Mouse (Mus musculus): ENCODE measurements around the gene Gm19426. TPM values are rescaled to one million over a fixed set of nuclear protein-coding genes. Genes with fewer than 3 reads are reported as not detected.

Gene Gm19426
- polyA plus RNA-seq, 1 experiment from 2014 or later: 8.2 TPM

DNA sequence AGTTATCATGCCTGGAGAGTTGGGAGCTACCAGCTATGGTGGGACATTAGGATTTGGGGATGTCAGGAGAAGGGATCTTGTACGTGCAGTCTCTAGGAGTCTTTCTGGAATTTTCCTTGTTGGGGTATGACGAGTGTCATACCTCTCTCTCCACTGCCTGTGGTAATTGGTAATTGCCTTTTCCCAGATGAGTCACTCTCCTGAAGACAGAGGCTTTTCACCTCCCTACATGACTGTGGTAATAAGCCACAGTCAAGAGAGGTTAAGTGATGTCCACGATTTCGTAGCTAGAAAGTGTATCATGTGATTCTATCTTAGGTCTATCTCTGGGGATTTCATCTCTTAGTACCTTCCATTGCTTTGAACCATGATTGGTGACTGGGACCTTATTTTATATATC lies 29.0 kb upstream of the Gm19426 start:
- H3K27ac ChIP-seq: no peak overlapping the region
- no peak for DNase-seq (ENCODE audit: low spot score)
- no peaks in the 10 kb centered on the region for H3K9me3 ChIP-seq (replicated peaks)
- H3K4me1 ChIP-seq: peaks cover 16% of the 10 kb centered on the region
- WGBS: 86% methylated on average over 4 of the region's 4 CpGs
- H3K36me3 ChIP-seq: no peaks in the 10 kb centered on the region
- no peak overlapping the region for H3K4me3 ChIP-seq
- H3K27me3 ChIP-seq (ENCODE audit: low read depth, poor library complexity, severe bottlenecking): no peaks in the 10 kb centered on the region

DNA sequence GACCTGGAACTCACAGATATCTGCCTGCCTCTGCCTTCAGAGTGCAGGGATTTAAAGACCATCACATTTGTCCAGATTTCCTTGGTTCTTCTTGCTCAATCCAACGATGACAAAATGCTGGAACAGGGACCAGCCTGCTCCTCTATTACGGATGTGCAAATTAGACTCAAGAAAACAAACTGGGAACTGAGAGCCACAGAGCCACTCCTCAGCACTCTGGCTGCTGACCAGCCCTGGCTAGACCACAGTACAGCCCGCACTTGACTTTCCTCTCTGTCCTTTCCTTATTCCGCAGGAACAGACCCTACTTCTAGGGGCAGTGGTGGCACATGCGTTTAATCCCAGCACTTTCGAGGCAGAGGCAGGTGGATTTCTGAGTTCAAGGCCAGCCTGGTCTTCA lies 27.0 kb upstream of the Gm19426 start:
- no peak overlapping the region for H3K27ac ChIP-seq
- H3K4me3 ChIP-seq: no peak overlapping the region
- peaks cover 16% of the 10 kb centered on the region for H3K4me1 ChIP-seq
- H3K9me3 ChIP-seq (replicated peaks): no peaks in the 10 kb centered on the region
- 79% methylated on average over 6 of the region's 6 CpGs for WGBS
- no peaks in the 10 kb centered on the region for H3K27me3 ChIP-seq (ENCODE audit: low read depth, poor library complexity, severe bottlenecking)
- no peak for DNase-seq (ENCODE audit: low spot score)
- 0 out of 2 replicates have a peak, but pooled peaks cover under 1% of the 10 kb centered on the region for H3K36me3 ChIP-seq

DNA sequence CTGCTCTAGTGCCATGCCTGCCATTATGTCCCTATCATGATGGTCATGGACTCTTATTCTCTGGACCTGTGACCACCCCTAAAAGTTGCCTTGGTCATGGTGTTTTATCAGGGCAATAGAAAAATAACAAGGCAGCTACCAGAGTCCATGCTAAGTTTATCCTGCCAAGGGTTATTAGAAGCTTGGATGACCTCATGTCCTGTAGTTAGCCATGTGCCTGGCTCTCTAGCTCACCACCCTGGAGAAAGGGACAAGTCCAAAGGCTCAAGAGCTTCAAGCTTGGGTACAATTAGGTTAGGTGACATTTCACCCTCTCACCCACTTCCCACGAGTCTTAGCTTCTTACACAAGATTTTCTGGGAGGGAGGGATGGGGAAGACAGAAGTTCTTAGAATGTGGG lies 19.4 kb upstream of the Gm19426 start:
- Histone ChIP-seq H3K4me3 (no peak overlapping the region), H3K4me1 (no peaks in the 10 kb centered on the region), H3K27me3 (ENCODE audit: low read depth, poor library complexity, severe bottlenecking) (no peaks in the 10 kb centered on the region), H3K27ac (no peak overlapping the region), H3K9me3 (replicated peaks) (no peaks in the 10 kb centered on the region), H3K36me3 (0 out of 2 replicates have a peak, but pooled peaks cover 2% of the 10 kb centered on the region)
- DNase-seq (ENCODE audit: low spot score): no peak
- 66% methylated on average over 1 of the region's 1 CpGs for WGBS

DNA sequence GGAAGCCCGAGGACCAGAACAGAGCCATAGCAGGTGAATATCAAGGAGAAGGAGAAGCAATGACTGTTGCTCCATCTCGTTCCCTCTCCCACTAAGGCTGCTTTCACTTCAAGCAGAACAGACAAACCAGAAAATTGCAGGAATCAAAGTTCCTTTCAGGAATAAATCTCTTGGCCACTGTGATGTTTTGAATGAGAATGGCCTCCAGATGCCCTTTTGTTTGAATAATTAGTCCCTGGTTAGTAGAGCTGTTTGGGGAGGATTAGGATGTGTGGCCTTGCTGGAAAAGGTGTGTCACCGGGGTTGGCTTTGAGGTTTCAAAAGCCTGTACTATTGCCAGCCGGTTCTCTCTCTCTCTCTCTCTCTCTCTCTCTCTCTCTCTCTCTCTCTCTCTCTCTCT lies 18.8 kb upstream of the Gm19426 start:
- 0 out of 2 replicates have a peak, but pooled peaks cover 2% of the 10 kb centered on the region for H3K36me3 ChIP-seq
- H3K4me3 ChIP-seq: no peak overlapping the region
- H3K4me1 ChIP-seq: no peaks in the 10 kb centered on the region
- no peaks in the 10 kb centered on the region for H3K27me3 ChIP-seq (ENCODE audit: low read depth, poor library complexity, severe bottlenecking)
- H3K27ac ChIP-seq: no peak overlapping the region
- no peak for DNase-seq (ENCODE audit: low spot score)
- 55% methylated on average over 4 of the region's 4 CpGs for WGBS
- no peaks in the 10 kb centered on the region for H3K9me3 ChIP-seq (replicated peaks)

DNA sequence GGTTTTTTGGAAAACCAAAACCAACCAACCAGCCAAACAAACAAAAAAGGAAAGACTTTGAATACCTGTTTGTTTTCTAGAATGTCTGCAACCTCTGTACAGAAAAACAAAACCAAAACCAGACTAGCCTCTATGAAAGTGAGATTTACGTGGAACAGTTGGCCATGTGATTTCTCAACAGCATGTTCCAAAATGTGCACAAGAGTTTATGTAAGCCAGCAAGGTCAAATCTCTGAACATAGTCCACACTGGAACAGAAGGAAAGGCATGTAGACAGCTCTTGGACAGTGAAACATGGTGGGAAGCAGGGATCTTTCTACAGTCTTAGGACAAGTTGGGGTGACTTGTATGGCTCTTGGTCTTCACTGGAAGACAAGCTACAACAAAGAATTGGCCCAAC lies 18.4 kb upstream of the Gm19426 start:
- DNase-seq (ENCODE audit: low spot score): no peak
- 92% methylated on average over 1 of the region's 1 CpGs for WGBS
- Histone ChIP-seq H3K4me3 (no peak overlapping the region), H3K4me1 (no peaks in the 10 kb centered on the region), H3K27me3 (ENCODE audit: low read depth, poor library complexity, severe bottlenecking) (no peaks in the 10 kb centered on the region), H3K9me3 (replicated peaks) (no peaks in the 10 kb centered on the region), H3K36me3 (0 out of 2 replicates have a peak, but pooled peaks cover 2% of the 10 kb centered on the region), H3K27ac (no peak overlapping the region)

DNA sequence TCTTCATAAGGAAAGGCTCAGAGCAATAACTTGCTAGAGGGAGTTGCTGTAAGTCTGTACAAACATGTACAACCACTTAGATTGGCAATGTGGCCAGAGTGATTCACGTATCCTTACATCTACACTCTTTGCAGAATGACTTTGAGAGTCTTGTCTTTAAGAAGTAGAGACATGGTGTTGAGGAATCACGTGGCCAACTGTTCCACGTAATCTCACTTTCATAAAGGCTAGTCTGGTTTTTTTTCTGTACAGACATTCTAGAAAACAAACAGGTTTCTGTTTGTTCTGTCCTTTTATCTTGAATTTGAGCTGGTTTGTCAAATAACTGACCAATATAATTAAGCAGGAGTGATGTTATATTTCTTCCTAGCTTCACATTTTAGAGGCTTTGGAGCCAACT lies 17.9 kb upstream of the Gm19426 start:
- no peaks in the 10 kb centered on the region for H3K4me1 ChIP-seq
- H3K9me3 ChIP-seq (replicated peaks): no peaks in the 10 kb centered on the region
- no peak overlapping the region for H3K27ac ChIP-seq
- WGBS: 84% methylated on average over 3 of the region's 3 CpGs
- H3K36me3 ChIP-seq: 0 out of 2 replicates have a peak, but pooled peaks cover 2% of the 10 kb centered on the region
- no peak for DNase-seq (ENCODE audit: low spot score)
- no peak overlapping the region for H3K4me3 ChIP-seq
- no peaks in the 10 kb centered on the region for H3K27me3 ChIP-seq (ENCODE audit: low read depth, poor library complexity, severe bottlenecking)

DNA sequence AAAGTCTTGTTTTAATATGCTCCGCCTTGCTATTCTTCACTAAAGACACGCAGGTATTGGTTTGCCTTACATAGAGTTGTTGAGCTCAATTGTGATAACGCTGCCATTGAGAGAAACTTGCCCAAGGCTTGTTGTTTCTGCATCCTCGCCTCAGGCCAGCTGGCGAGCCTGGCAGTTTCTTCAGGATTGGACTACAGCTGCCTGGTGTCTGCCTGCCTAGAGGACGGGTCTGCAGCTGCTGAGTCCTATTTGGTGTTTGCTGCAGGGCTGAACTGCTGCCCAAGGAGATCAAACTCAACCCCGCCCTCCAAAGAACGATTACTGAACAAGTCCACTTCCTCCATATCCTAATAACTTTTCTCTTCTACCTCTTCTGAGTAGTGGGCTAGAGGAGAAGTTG lies 17.3 kb upstream of the Gm19426 start:
- H3K4me1 ChIP-seq: no peaks in the 10 kb centered on the region
- H3K36me3 ChIP-seq: 0 out of 2 replicates have a peak, but pooled peaks cover 2% of the 10 kb centered on the region
- no peak overlapping the region for H3K27ac ChIP-seq
- WGBS: 71% methylated on average over 8 of the region's 8 CpGs
- no peak for DNase-seq (ENCODE audit: low spot score)
- no peaks in the 10 kb centered on the region for H3K27me3 ChIP-seq (ENCODE audit: low read depth, poor library complexity, severe bottlenecking)
- no peak overlapping the region for H3K4me3 ChIP-seq
- H3K9me3 ChIP-seq (replicated peaks): no peaks in the 10 kb centered on the region

DNA sequence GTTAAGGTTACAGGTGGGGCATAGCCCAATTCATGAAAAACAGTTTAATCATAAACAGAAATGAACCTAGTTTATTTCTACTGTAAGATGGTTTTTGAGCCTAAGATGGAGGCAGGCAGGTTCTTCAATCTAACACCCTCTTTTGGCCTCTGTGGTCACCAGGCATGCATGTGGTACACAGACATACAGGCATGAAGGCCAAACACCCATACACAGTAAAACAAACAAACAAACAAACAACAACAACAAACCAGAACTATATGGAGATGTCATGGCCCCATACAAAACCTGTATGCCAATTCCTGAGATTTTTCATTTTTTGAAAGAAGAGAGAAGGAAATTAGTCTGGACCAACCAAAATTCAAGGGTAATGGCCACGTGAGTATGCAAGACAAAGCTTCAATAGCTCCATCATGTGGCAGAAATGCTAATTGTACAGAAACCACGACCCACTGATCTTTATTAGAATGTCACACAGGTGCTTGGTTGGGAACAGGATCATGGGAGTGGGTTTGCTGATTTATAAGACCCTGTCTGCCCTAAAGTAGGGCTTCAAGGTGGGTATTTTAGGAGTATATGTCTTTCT lies 15.2 kb upstream of the Gm19426 start:
- Histone ChIP-seq H3K9me3 (replicated peaks) (no peaks in the 10 kb centered on the region), H3K4me1 (no peaks in the 10 kb centered on the region), H3K4me3 (no peak overlapping the region), H3K36me3 (no peaks in the 10 kb centered on the region), H3K27me3 (ENCODE audit: low read depth, poor library complexity, severe bottlenecking) (no peaks in the 10 kb centered on the region), H3K27ac (no peak overlapping the region)
- 6% methylated on average over 2 of the region's 2 CpGs for WGBS
- no peak for DNase-seq (ENCODE audit: low spot score)

DNA sequence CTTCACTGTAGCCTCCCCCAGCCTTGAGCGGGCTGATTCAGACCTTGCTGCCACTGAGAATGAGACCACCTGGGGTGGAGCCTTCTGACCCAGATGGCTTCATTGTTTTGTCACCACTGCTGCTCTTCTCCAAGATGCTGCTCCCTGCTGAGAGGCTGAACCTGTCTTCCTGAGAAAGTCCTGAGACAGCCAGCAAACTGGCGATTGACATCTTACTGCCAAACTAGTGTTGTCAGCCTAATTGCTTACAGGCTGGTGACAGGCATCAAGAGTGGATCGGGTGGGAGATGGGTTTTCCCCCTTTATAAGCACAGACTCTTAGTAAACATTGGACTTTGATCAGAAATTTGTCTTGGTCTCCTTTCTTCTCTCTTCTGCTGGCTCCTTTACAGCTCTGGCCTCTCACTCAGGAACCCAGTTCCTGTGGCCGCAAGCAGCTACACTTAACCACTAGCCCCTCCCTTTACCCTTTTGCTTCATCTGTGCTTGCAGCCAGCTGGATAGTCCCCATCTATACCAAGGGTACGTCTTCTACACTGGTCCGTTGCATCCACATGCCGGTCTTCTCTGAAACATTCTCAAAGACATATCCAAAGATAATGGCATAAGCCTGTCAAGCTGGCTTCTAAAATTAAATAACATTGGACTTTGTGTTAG lies 13.7 kb upstream of the Gm19426 start:
- no peak for DNase-seq (ENCODE audit: low spot score)
- Histone ChIP-seq H3K4me1 (no peaks in the 10 kb centered on the region), H3K27me3 (ENCODE audit: low read depth, poor library complexity, severe bottlenecking) (no peaks in the 10 kb centered on the region), H3K36me3 (no peaks in the 10 kb centered on the region), H3K4me3 (no peak overlapping the region), H3K9me3 (replicated peaks) (no peaks in the 10 kb centered on the region), H3K27ac (no peak overlapping the region)
- 56% methylated on average over 7 of the region's 7 CpGs for WGBS

DNA sequence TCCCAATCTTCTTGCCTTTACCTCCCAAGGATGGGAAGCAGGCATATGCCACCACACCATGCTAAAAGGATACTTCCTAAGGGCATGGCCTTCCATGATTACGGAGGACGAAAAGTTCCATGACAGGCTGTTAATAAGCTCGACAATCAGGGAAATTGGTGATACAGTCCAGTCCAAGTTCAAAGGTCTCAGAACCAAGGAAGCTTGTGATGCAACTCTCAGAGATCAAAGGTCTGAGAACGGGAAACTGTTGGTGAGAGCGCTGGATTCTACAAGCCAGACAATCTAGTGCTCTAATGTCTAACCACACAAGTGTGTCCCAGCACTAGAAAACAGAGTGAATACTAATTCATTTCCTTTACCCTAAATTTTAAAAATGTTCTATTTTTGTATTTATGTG lies 12.8 kb upstream of the Gm19426 start:
- H3K27ac ChIP-seq: no peak overlapping the region
- H3K4me3 ChIP-seq: no peak overlapping the region
- DNase-seq (ENCODE audit: low spot score): no peak
- no peaks in the 10 kb centered on the region for H3K9me3 ChIP-seq (replicated peaks)
- no peaks in the 10 kb centered on the region for H3K4me1 ChIP-seq
- H3K36me3 ChIP-seq: no peaks in the 10 kb centered on the region
- 61% methylated on average over 5 of the region's 5 CpGs for WGBS
- H3K27me3 ChIP-seq (ENCODE audit: low read depth, poor library complexity, severe bottlenecking): no peaks in the 10 kb centered on the region

DNA sequence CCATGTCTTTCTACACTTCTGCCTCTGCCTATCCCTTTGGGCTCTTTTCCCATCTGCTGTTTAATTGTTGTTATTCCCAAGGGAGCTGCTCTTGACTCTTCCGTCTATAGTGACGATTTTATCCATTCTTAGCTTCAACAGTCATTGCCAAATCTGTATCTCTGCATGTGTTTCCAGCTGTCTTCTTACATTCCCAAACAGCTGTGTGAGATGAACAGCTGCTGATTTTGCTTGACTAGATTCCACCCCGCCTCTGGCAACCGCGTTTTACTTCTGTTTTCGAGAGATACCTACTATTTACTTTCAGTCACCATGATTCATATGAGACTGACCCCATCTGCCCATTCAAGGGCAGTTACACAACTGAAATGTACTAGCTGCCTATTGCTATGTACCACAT lies 6.7 kb upstream of the Gm19426 start:
- no peaks in the 10 kb centered on the region for H3K4me1 ChIP-seq
- no peak overlapping the region for H3K27ac ChIP-seq
- no peak overlapping the region for H3K4me3 ChIP-seq
- 0 out of 2 replicates have a peak, but pooled peaks cover 5% of the 10 kb centered on the region for H3K27me3 ChIP-seq (ENCODE audit: low read depth, poor library complexity, severe bottlenecking)
- no peaks in the 10 kb centered on the region for H3K9me3 ChIP-seq (replicated peaks)
- 91% methylated on average over 6 of the region's 6 CpGs for WGBS
- DNase-seq (ENCODE audit: low spot score): no peak
- H3K36me3 ChIP-seq: no peaks in the 10 kb centered on the region

DNA sequence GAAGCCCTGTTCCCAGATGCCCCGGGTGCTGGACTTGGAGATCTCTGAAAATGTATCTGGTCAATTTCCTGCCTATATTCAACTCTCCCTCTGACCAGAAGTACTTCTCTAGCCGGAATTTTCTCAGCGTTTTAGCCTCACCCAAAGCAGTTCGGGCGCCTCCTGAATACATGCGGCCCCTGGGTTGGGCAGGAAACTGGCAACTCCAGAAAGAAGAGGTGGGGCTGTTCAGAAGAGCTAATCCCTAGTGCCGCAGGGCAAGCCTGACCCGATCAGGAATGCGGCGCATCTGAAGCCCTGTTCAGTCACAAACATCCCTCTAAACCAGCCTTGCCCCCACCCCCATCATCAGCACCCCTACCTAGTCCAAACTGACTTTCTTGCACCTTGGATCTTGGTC lies 671 bp upstream of the Gm19426 start:
- peaks cover 43% of the 10 kb centered on the region for H3K4me1 ChIP-seq
- peak overlapping the region; percentile 100 for H3K27ac ChIP-seq
- peak; percentile 77 for DNase-seq (ENCODE audit: low spot score)
- under 1% methylated on average over 10 of the region's 10 CpGs for WGBS
- 0 out of 2 replicates have a peak, but pooled peaks cover 5% of the 10 kb centered on the region for H3K27me3 ChIP-seq (ENCODE audit: low read depth, poor library complexity, severe bottlenecking)
- peaks cover 26% of the 10 kb centered on the region for H3K36me3 ChIP-seq
- H3K9me3 ChIP-seq (replicated peaks): no peaks in the 10 kb centered on the region
- H3K4me3 ChIP-seq: peak overlapping the region; percentile 95

DNA sequence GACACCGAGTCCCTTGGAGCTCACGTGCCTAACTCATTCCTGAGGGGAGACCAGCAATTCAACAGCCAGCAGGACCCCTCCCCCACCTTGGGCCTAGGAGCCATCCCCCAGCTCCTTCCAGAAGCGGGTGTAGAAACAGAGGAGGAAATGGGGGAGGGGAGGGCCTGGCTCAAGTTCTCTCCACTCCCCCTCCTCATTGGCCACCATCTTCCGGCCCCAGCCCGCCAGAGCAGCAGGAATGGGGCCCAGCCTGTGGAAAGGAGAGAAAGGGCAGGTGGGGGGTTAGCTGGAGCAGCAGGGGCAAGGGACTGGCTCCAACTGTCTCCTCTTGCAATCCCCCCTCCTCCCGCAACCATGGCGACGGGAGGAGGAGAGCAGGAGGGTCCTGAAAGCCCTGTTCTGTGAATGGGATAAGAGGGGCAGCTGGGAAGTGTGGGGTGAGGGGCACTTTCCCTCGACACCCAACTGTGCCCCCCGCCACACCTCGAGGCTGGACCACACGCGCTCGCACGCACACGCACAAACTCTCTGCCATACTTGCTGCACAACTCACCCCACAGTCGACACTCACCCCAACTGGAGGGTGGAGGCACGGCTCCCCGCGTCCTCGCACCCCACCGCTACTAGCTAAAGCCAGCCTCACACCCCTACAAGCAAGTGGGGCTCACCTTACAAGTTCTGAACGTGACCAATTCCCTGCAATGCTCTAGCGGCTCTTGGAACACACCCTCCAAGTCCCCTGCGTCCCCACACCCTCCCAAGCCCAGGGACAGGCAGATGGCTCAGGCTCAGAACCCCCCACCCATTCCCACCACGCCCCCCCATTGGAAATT lies 788 bp downstream of the Gm19426 start:
- H3K27me3 ChIP-seq (ENCODE audit: low read depth, poor library complexity, severe bottlenecking): 0 out of 2 replicates have a peak, but pooled peaks cover 5% of the 10 kb centered on the region
- peaks cover 58% of the 10 kb centered on the region for H3K4me1 ChIP-seq
- peaks cover 26% of the 10 kb centered on the region for H3K36me3 ChIP-seq
- H3K27ac ChIP-seq: peak overlapping the region; percentile 100
- no peaks in the 10 kb centered on the region for H3K9me3 ChIP-seq (replicated peaks)
- peak overlapping the region; percentile 95 for H3K4me3 ChIP-seq
- peak; percentile 93 for DNase-seq (ENCODE audit: low spot score)
- WGBS: 0% methylated on average over 25 of the region's 26 CpGs
